Mouse (Mus musculus) common myeloid progenitor, adult 5-6 weeks (primary cell): ENCODE measurements around the gene Gm17521. TPM values are rescaled to one million over a fixed set of nuclear protein-coding genes. Genes with fewer than 3 reads are reported as not detected.
"Not testable (repeated sequence)": the region's sequence is repeated elsewhere in the genome, so short reads cannot be mapped to it uniquely, and the experiment has no call there.

Experiments used
- ATAC-seq: replicated peaks from 2 replicates; pipeline ENCODE4 v1.8.0; 2016; ENCODE audit warnings: low read depth, mild to moderate bottlenecking, moderate TSS enrichment, inconsistent platforms; ENCODE audit not compliant: poor library complexity, severe bottlenecking
- total RNA-seq: library from RNA; stranded (forward); fragments of 200-1000, 187-1606 nt; gene quantifications from 2 replicates; pipeline ENCODE4 v1.2.3, GENCODE M21; 2017

Gm17521 gene
- not detected in 2 replicates for total RNA-seq

- not testable (repeated sequence) for ATAC-seq
Observed at GRCm38 (mm10) chrX:123029569-123029968, at the start of gene Gm17521. Gene Gm17521, minus strand, starts transcription at chrX:123029669.

DNA sequence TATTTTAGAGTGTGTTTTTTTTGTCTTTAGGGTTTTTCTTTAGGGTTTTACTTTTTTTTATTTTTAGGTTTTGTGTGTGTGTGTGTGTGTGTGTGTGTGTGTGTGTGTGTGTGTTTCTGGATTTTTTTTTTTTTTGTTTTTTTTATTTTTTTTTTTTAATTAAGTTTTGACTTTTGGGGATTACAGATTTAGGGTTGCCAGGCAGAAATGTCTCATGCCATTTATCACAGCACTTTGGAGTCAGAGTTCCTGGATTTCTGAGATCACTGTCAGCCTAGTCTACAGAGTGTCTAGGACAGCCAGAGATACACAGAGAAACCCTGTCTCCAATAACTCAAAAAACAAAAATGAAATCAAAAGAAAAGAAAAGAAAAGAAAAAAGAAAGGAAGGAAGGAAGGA lies 14.5 kb upstream of the Gm17521 start:
- ATAC-seq = no peak

DNA sequence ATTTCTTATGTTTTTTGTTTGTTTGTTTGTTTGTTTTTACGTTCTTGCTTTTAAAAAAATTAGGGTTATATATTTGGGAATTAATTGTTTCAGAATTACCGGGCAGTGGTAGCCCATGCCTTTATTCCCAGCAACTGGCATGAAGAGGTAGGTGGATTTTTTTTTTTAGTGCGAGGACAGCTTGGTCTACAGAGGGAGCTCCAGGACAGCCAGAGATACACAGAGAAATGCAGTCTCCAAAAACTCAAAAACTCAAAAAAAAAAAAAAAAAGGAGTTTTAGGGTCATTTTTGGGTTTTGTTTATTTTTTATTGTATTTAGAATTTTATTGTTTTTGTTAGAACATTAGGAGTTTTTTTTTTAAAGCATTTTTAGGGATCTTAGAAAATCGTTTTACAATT lies 14.0 kb upstream of the Gm17521 start:
- no peak for ATAC-seq

Other genes with a start within 250 kb of the Gm17521 start
- 7.9 and 8.4 TPM in 2 replicates for gene Cldn34c1, start 73.8 kb upstream of the Gm17521 start, total RNA-seq
- gene Srsx, start 192.8 kb upstream of the Gm17521 start, total RNA-seq = not detected in 2 replicates
- not detected in 2 replicates for gene Gm17577, start 217.2 kb upstream of the Gm17521 start, total RNA-seq